Mouse (Mus musculus) liver, embryonic 12.5 days (tissue): ENCODE data around the gene Macf1. TPM values are rescaled to one million over a fixed set of nuclear protein-coding genes. Genes with fewer than 3 reads are reported as not detected.

Experiments
- ATAC-seq: fragments of 200-750 bp; cut with Nextera tagmentation; 2 replicates; pipeline ENCODE4 v1.8.0; 2017; ENCODE audit warnings: moderate number of reproducible peaks, mild to moderate bottlenecking, moderate library complexity
- H3K27ac ChIP-seq: fragments of 300-500 bp; sonication (generic); 2 replicates; pipeline ENCODE4 v1.5.1; 2016; ENCODE audit warnings: mild to moderate bottlenecking
- H3K27me3 ChIP-seq: fragments of 300-500 bp; sonication (generic); replicated peaks from 2 replicates; pipeline ENCODE4 v1.6.1; 2016; ENCODE audit warnings: mild to moderate bottlenecking, moderate library complexity
- H3K36me3 ChIP-seq: fragments of 300-500 bp; sonication (generic); 2 replicates; pipeline ENCODE4 v1.6.1; 2016; ENCODE audit warnings: mild to moderate bottlenecking, moderate library complexity
- H3K4me1 ChIP-seq: fragments of 300-500 bp; sonication (generic); 2 replicates; pipeline ENCODE4 v1.6.1; 2016
- H3K4me2 ChIP-seq: fragments of 300-500 bp; sonication (generic); 2 replicates; pipeline ENCODE4 v1.6.1; 2016; ENCODE audit warnings: mild to moderate bottlenecking, moderate library complexity
- H3K4me3 ChIP-seq: fragments of 300-500 bp; sonication (generic); 2 replicates; pipeline ENCODE4 v1.5.1; 2016; ENCODE audit warnings: mild to moderate bottlenecking, moderate library complexity
- H3K9ac ChIP-seq: fragments of 300-500 bp; sonication (generic); 2 replicates; pipeline ENCODE4 v1.6.1; 2016; ENCODE audit warnings: mild to moderate bottlenecking, moderate library complexity
- H3K9me3 ChIP-seq: fragments of 300-500 bp; sonication (generic); replicated peaks from 2 replicates; pipeline ENCODE4 v1.6.1; 2016; ENCODE audit warnings: mild to moderate bottlenecking, moderate library complexity
- WGBS: fragments of 180-500 bp; shearing (Covaris S2); methylation state at CpG from one replicate; pipeline ENCODE4 v1.1.7; 2016; ENCODE audit not compliant: insufficient replicate concordance; 5-methylcytosine and 5-hydroxymethylcytosine counted together
- polyA plus RNA-seq: library from polyadenylated mRNA; unstranded; fragments of >200 nt; fragmentation: Nextera tagmentation; extraction: Ambion mirVana; gene quantifications from 2 replicates; pipeline ENCODE4 v1.2.1, GENCODE M21; 2016

Macf1 gene
- polyA plus RNA-seq, 1 experiment from 2014 or later = 15.1 TPM

- Histone ChIP-seq H3K4me1 (no peaks in the 10 kb centered on the region), H3K27ac (no peak overlapping the region), H3K4me3 (no peak overlapping the region), H3K4me2 (no peak overlapping the region), H3K9ac (no peak overlapping the region), H3K27me3 (no peaks in the 10 kb centered on the region), H3K9me3 (no peaks in the 10 kb centered on the region), H3K36me3 (peaks cover 92% of the 10 kb centered on the region)
- 78% methylated on average over 1 of the region's 1 CpGs for WGBS
- ATAC-seq = no peak
Measured at GRCm38 (mm10) chr4:123385028-123385427, 299.1 kb downstream of the Macf1 start.

GRCm38 (mm10) chr4:123383173-123383572, 301.0 kb downstream of the Macf1 start:
- Histone ChIP-seq H3K9ac (no peak overlapping the region), H3K27me3 (no peaks in the 10 kb centered on the region), H3K36me3 (peaks cover 84% of the 10 kb centered on the region), H3K27ac (no peak overlapping the region), H3K4me2 (no peak overlapping the region), H3K9me3 (no peaks in the 10 kb centered on the region), H3K4me1 (no peaks in the 10 kb centered on the region), H3K4me3 (no peak overlapping the region)
- ATAC-seq = no peak
- WGBS = 78% methylated on average over 7 of the region's 7 CpGs

GRCm38 (mm10) chr4:123382051-123382450, 302.1 kb downstream of the Macf1 start:
- H3K4me3 ChIP-seq = no peak overlapping the region
- H3K9me3 ChIP-seq = no peaks in the 10 kb centered on the region
- 83% methylated on average over 4 of the region's 4 CpGs for WGBS
- no peak overlapping the region for H3K9ac ChIP-seq
- ATAC-seq = no peak
- no peak overlapping the region for H3K27ac ChIP-seq
- peaks cover 86% of the 10 kb centered on the region for H3K36me3 ChIP-seq
- no peaks in the 10 kb centered on the region for H3K4me1 ChIP-seq
- no peaks in the 10 kb centered on the region for H3K27me3 ChIP-seq
- no peak overlapping the region for H3K4me2 ChIP-seq

- no peak overlapping the region for H3K27ac ChIP-seq
Measured at GRCm38 (mm10) chr4:123381598-123381997, 302.6 kb downstream of the Macf1 start.

GRCm38 (mm10) chr4:123376031-123376430, 308.1 kb downstream of the Macf1 start:
- no peak overlapping the region for H3K4me2 ChIP-seq
- peaks cover 85% of the 10 kb centered on the region for H3K36me3 ChIP-seq
- WGBS = 83% methylated on average over 3 of the region's 3 CpGs
- no peak overlapping the region for H3K9ac ChIP-seq
- no peak for ATAC-seq
- H3K27ac ChIP-seq = no peak overlapping the region
- no peak overlapping the region for H3K4me3 ChIP-seq
- H3K27me3 ChIP-seq = no peaks in the 10 kb centered on the region
- H3K9me3 ChIP-seq = no peaks in the 10 kb centered on the region
- no peaks in the 10 kb centered on the region for H3K4me1 ChIP-seq

More at GRCm38 (mm10) chr4:123381598-123381997, 302.6 kb downstream of the Macf1 start:
- no peak for ATAC-seq
- H3K4me2 ChIP-seq = no peak overlapping the region
- H3K9me3 ChIP-seq = no peaks in the 10 kb centered on the region
- H3K4me3 ChIP-seq = no peak overlapping the region
- H3K36me3 ChIP-seq = peaks cover 86% of the 10 kb centered on the region
- no peak overlapping the region for H3K9ac ChIP-seq
- 91% methylated on average over 11 of the region's 11 CpGs for WGBS
- no peaks in the 10 kb centered on the region for H3K4me1 ChIP-seq
- H3K27me3 ChIP-seq = no peaks in the 10 kb centered on the region

- H3K9ac ChIP-seq = no peak overlapping the region
- H3K36me3 ChIP-seq = peaks cover 91% of the 10 kb centered on the region
- no peaks in the 10 kb centered on the region for H3K27me3 ChIP-seq
- no peaks in the 10 kb centered on the region for H3K9me3 ChIP-seq
- no peak for ATAC-seq
- no peaks in the 10 kb centered on the region for H3K4me1 ChIP-seq
- no peak overlapping the region for H3K4me3 ChIP-seq
- 82% methylated on average over 12 of the region's 12 CpGs for WGBS
- no peak overlapping the region for H3K27ac ChIP-seq
- no peak overlapping the region for H3K4me2 ChIP-seq
Measured at GRCm38 (mm10) chr4:123374316-123375008, 309.7 kb downstream of the Macf1 start.

- H3K9me3 ChIP-seq = no peaks in the 10 kb centered on the region
- no peak overlapping the region for H3K9ac ChIP-seq
- H3K4me2 ChIP-seq = no peak overlapping the region
- H3K27ac ChIP-seq = no peak overlapping the region
- H3K27me3 ChIP-seq = no peaks in the 10 kb centered on the region
- peaks cover 88% of the 10 kb centered on the region for H3K36me3 ChIP-seq
- ATAC-seq = no peak
- no peaks in the 10 kb centered on the region for H3K4me1 ChIP-seq
- WGBS = 88% methylated on average over 4 of the region's 4 CpGs
- no peak overlapping the region for H3K4me3 ChIP-seq
Measured at GRCm38 (mm10) chr4:123363555-123363954, 320.6 kb downstream of the Macf1 start.

GRCm38 (mm10) chr4:123360771-123361170, 323.4 kb downstream of the Macf1 start:
- Histone ChIP-seq H3K4me2 (no peak overlapping the region), H3K9me3 (no peaks in the 10 kb centered on the region), H3K4me1 (no peaks in the 10 kb centered on the region), H3K27ac (no peak overlapping the region), H3K9ac (no peak overlapping the region), H3K36me3 (peaks cover 75% of the 10 kb centered on the region), H3K4me3 (no peak overlapping the region), H3K27me3 (no peaks in the 10 kb centered on the region)
- ATAC-seq = no peak
- WGBS = 83% methylated on average over 12 of the region's 12 CpGs

GRCm38 (mm10) chr4:123358613-123359012, 325.5 kb downstream of the Macf1 start:
- H3K9ac ChIP-seq = no peak overlapping the region
- no peak overlapping the region for H3K4me3 ChIP-seq
- H3K27ac ChIP-seq = no peak overlapping the region
- H3K4me2 ChIP-seq = no peak overlapping the region
- peaks cover 76% of the 10 kb centered on the region for H3K36me3 ChIP-seq
- 85% methylated on average over 7 of the region's 7 CpGs for WGBS
- no peak for ATAC-seq
- no peaks in the 10 kb centered on the region for H3K27me3 ChIP-seq
- no peaks in the 10 kb centered on the region for H3K4me1 ChIP-seq
- H3K9me3 ChIP-seq = no peaks in the 10 kb centered on the region

GRCm38 (mm10) chr4:123355941-123356340, 328.2 kb downstream of the Macf1 start:
- Histone ChIP-seq H3K9me3 (no peaks in the 10 kb centered on the region), H3K4me3 (no peak overlapping the region), H3K27ac (no peak overlapping the region), H3K4me1 (no peaks in the 10 kb centered on the region), H3K27me3 (no peaks in the 10 kb centered on the region), H3K9ac (no peak overlapping the region), H3K36me3 (peaks cover 72% of the 10 kb centered on the region), H3K4me2 (no peak overlapping the region)
- WGBS = 87% methylated on average over 8 of the region's 8 CpGs
- no peak for ATAC-seq

GRCm38 (mm10) chr4:123353271-123353877, 330.8 kb downstream of the Macf1 start:
- Histone ChIP-seq H3K4me2 (no peak overlapping the region), H3K9me3 (no peaks in the 10 kb centered on the region), H3K27me3 (no peaks in the 10 kb centered on the region), H3K27ac (no peak overlapping the region), H3K36me3 (peaks cover 66% of the 10 kb centered on the region), H3K4me3 (no peak overlapping the region), H3K9ac (no peak overlapping the region), H3K4me1 (no peaks in the 10 kb centered on the region)
- ATAC-seq = no peak
- WGBS = 76% methylated on average over 10 of the region's 10 CpGs

GRCm38 (mm10) chr4:123343471-123343789, 340.7 kb downstream of the Macf1 start:
- peak; percentile 33 for ATAC-seq
- 3% methylated on average over 6 of the region's 6 CpGs for WGBS
- peak overlapping the region; percentile 42; the same call in 1 of the 2 replicates for H3K9ac ChIP-seq
- H3K4me3 ChIP-seq = peak overlapping the region; percentile 60
- H3K9me3 ChIP-seq = no peaks in the 10 kb centered on the region
- no peak overlapping the region for H3K27ac ChIP-seq
- no peaks in the 10 kb centered on the region for H3K36me3 ChIP-seq
- peak overlapping the region; percentile 87 for H3K4me2 ChIP-seq
- H3K27me3 ChIP-seq = peaks cover 59% of the 10 kb centered on the region
- H3K4me1 ChIP-seq = peaks cover 19% of the 10 kb centered on the region
